Mouse (Mus musculus): ENCODE data around the gene Crybg3.

DNA sequence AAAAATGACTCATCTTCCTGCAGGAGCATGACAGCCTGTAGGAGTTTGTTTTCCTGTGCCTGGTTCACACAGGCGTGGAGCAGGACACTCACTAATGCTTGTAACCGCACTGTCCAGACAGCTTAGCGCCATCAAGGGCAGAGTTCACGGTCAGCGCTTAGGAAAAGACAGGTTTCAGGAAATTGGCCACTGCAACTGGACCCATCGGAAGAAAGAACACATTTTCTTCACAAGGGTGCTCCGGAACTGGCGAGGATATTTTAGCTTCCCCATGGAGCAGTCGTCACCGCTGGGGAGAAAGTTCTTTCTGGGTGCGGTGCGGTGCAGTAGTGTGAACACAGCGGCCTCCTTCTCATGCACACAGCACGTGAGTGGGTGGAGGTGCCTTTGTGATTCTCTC lies 107.6 kb downstream of the Crybg3 start:
- TF ChIP-seq POLR2A (IDR thresholded peaks at IDR 0.05; ENCODE audit: control insufficient read depth, low read depth, low read length): no peak
- no peak for TF ChIP-seq CTCF (IDR thresholded peaks at IDR 0.05; ENCODE audit: control insufficient read depth, insufficient read depth, insufficient replicate concordance, low read depth, low read length)

Data from testis, adult 2 months (tissue).